Mouse (Mus musculus) neural tube, embryonic 13.5 days (tissue): Measurements from ENCODE around the gene Hcar1. TPM values are rescaled to one million over a fixed set of nuclear protein-coding genes. Genes with fewer than 3 reads are reported as not detected.

Source experiments
- ATAC-seq: fragments of 200-750 bp; cut with Nextera tagmentation; 2 replicates; pipeline ENCODE4 v1.8.0; 2017; ENCODE audit warnings: low read depth, mild to moderate bottlenecking, moderate TSS enrichment, moderate library complexity
- H3K27ac ChIP-seq: fragments of 300-500 bp; sonication (generic); replicated peaks from 2 replicates; pipeline ENCODE4 v1.5.1; 2015; ENCODE audit warnings: moderate library complexity, mild to moderate bottlenecking, inconsistent platforms
- H3K27me3 ChIP-seq: fragments of 300-500 bp; sonication (generic); 2 replicates; pipeline ENCODE4 v1.6.1; 2015; ENCODE audit warnings: mild to moderate bottlenecking, inconsistent platforms
- H3K36me3 ChIP-seq: fragments of 300-500 bp; sonication (generic); 2 replicates; pipeline ENCODE4 v1.6.1; 2015; ENCODE audit warnings: mild to moderate bottlenecking, inconsistent platforms
- H3K4me1 ChIP-seq: fragments of 300-500 bp; sonication (generic); replicated peaks from 2 replicates; pipeline ENCODE4 v1.6.1; 2015; ENCODE audit warnings: inconsistent platforms
- H3K4me2 ChIP-seq: fragments of 300-500 bp; sonication (generic); 2 replicates; pipeline ENCODE4 v1.6.1; 2015; ENCODE audit warnings: inconsistent platforms, mild to moderate bottlenecking, moderate library complexity
- H3K4me3 ChIP-seq: fragments of 300-500 bp; sonication (generic); 2 replicates; pipeline ENCODE4 v1.5.1; 2015; ENCODE audit warnings: mild to moderate bottlenecking, inconsistent platforms
- H3K9ac ChIP-seq: fragments of 300-500 bp; sonication (generic); 2 replicates; pipeline ENCODE4 v1.6.1; 2015; ENCODE audit warnings: moderate library complexity, mild to moderate bottlenecking, inconsistent platforms
- H3K9me3 ChIP-seq: fragments of 300-500 bp; sonication (generic); 2 replicates; pipeline ENCODE4 v1.6.1; 2016; ENCODE audit warnings: inconsistent platforms
- WGBS: fragments of 180-500 bp; shearing (Covaris S2); methylation state at CpG from one replicate; pipeline ENCODE4 v1.1.7; 2015; 5-methylcytosine and 5-hydroxymethylcytosine counted together
- polyA plus RNA-seq: library from polyadenylated mRNA; unstranded; fragments of >200 nt; fragmentation: Nextera tagmentation; extraction: Ambion mirVana; gene quantifications from 2 replicates; pipeline ENCODE4 v1.2.1, GENCODE M21; 2015

Gene Hcar1
- polyA plus RNA-seq, 1 experiment from 2014 or later: 0.42 TPM

DNA sequence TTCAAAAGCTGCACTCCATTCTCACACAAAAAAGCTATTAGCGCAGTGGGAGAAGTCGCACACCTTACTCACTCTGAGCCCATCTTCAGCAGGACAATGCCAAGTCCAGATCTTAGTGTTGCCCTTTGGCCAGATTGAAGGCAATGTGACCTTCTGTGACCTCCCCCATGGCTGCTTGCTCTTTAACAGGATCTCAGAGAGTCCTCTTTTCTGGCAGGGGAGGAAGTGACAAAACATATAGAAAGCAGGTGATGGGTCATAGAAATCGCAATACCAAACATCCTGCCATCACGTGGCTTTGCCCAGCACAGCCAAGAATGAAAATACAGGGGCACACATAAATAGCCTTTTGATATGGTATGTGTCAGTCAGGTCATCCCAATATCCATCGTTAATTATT, 11.2 kb upstream of the Hcar1 start:
- H3K27ac ChIP-seq: no peak overlapping the region
- H3K4me1 ChIP-seq: no peaks in the 10 kb centered on the region
- no peaks in the 10 kb centered on the region for H3K9me3 ChIP-seq
- no peaks in the 10 kb centered on the region for H3K36me3 ChIP-seq
- ATAC-seq: no peak
- H3K4me2 ChIP-seq: no peak overlapping the region
- H3K4me3 ChIP-seq: no peak overlapping the region
- WGBS: 79% methylated on average over 5 of the region's 5 CpGs
- H3K27me3 ChIP-seq: no peaks in the 10 kb centered on the region
- H3K9ac ChIP-seq: no peak overlapping the region

- Histone ChIP-seq H3K4me3 (no peak overlapping the region), H3K27me3 (no peaks in the 10 kb centered on the region), H3K9me3 (no peaks in the 10 kb centered on the region), H3K4me1 (no peaks in the 10 kb centered on the region), H3K9ac (no peak overlapping the region), H3K36me3 (no peaks in the 10 kb centered on the region), H3K4me2 (no peak overlapping the region), H3K27ac (no peak overlapping the region)
- 74% methylated on average over 2 of the region's 2 CpGs for WGBS
- no peak for ATAC-seq
Measured at GRCm38 (mm10) chr5:123890312-123890711, 10.5 kb upstream of the Hcar1 start.

GRCm38 (mm10) chr5:123886365-123886764, 6.5 kb upstream of the Hcar1 start:
- no peaks in the 10 kb centered on the region for H3K36me3 ChIP-seq
- H3K27me3 ChIP-seq: no peaks in the 10 kb centered on the region
- no peaks in the 10 kb centered on the region for H3K4me1 ChIP-seq
- WGBS: 88% methylated on average over 3 of the region's 3 CpGs
- no peak overlapping the region for H3K4me2 ChIP-seq
- H3K4me3 ChIP-seq: no peak overlapping the region
- H3K27ac ChIP-seq: no peak overlapping the region
- H3K9ac ChIP-seq: no peak overlapping the region
- no peak for ATAC-seq
- H3K9me3 ChIP-seq: no peaks in the 10 kb centered on the region

- Histone ChIP-seq H3K9ac (no peak overlapping the region), H3K4me2 (no peak overlapping the region), H3K27ac (no peak overlapping the region), H3K4me3 (no peak overlapping the region), H3K9me3 (no peaks in the 10 kb centered on the region), H3K27me3 (no peaks in the 10 kb centered on the region), H3K36me3 (no peaks in the 10 kb centered on the region), H3K4me1 (no peaks in the 10 kb centered on the region)
- no peak for ATAC-seq
- WGBS: 80% methylated on average over 10 of the region's 10 CpGs
Measured at GRCm38 (mm10) chr5:123884332-123884731, 4.5 kb upstream of the Hcar1 start.

- Histone ChIP-seq H3K27ac (no peak overlapping the region), H3K27me3 (no peaks in the 10 kb centered on the region), H3K4me2 (no peak overlapping the region), H3K4me1 (no peaks in the 10 kb centered on the region), H3K9me3 (no peaks in the 10 kb centered on the region), H3K4me3 (no peak overlapping the region), H3K9ac (no peak overlapping the region), H3K36me3 (no peaks in the 10 kb centered on the region)
- WGBS: 82% methylated on average over 7 of the region's 7 CpGs
- no peak for ATAC-seq
Measured at GRCm38 (mm10) chr5:123883891-123884290, 4.1 kb upstream of the Hcar1 start.

GRCm38 (mm10) chr5:123880778-123881177, 958 bp upstream of the Hcar1 start:
- Histone ChIP-seq H3K4me1 (no peaks in the 10 kb centered on the region), H3K36me3 (no peaks in the 10 kb centered on the region), H3K9ac (no peak overlapping the region), H3K9me3 (no peaks in the 10 kb centered on the region), H3K27me3 (no peaks in the 10 kb centered on the region), H3K27ac (no peak overlapping the region), H3K4me2 (no peak overlapping the region), H3K4me3 (no peak overlapping the region)
- WGBS: 82% methylated on average over 14 of the region's 14 CpGs
- ATAC-seq: no peak

- Histone ChIP-seq H3K9ac (no peak overlapping the region), H3K4me2 (no peak overlapping the region), H3K27me3 (no peaks in the 10 kb centered on the region), H3K27ac (no peak overlapping the region), H3K36me3 (no peaks in the 10 kb centered on the region), H3K9me3 (no peaks in the 10 kb centered on the region), H3K4me1 (no peaks in the 10 kb centered on the region), H3K4me3 (no peak overlapping the region)
- WGBS: 65% methylated on average over 14 of the region's 14 CpGs
- no peak for ATAC-seq
Measured at GRCm38 (mm10) chr5:123878056-123878455, 1.8 kb downstream of the Hcar1 start.

GRCm38 (mm10) chr5:123874177-123874576, 5.6 kb downstream of the Hcar1 start:
- Histone ChIP-seq H3K27ac (no peak overlapping the region), H3K27me3 (no peaks in the 10 kb centered on the region), H3K9me3 (no peaks in the 10 kb centered on the region), H3K4me1 (no peaks in the 10 kb centered on the region), H3K9ac (no peak overlapping the region), H3K36me3 (no peaks in the 10 kb centered on the region), H3K4me3 (no peak overlapping the region), H3K4me2 (no peak overlapping the region)
- WGBS: 89% methylated on average over 5 of the region's 5 CpGs
- ATAC-seq: no peak

DNA sequence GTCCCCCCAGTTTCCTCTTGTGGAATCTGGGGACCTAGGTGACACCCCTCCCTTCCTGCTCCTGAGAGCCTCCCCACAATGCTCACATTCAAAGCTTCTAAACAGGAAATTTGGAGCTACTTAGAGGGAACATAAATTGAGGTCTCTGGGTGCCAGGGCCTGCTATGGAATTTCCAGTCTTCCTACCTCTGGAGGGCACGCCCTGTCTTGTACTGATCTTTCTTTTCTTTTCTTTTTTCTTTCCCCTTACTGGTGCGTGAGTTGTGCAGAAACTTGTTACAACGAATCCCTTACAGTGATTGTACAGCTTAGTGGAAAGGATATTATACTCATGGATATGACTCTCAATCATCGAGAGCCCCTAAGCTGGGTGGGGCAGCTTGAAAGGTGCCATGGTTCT, 10.2 kb downstream of the Hcar1 start:
- Histone ChIP-seq H3K27ac (no peak overlapping the region), H3K9ac (no peak overlapping the region), H3K4me3 (no peak overlapping the region), H3K4me1 (no peaks in the 10 kb centered on the region), H3K9me3 (no peaks in the 10 kb centered on the region), H3K4me2 (no peak overlapping the region), H3K36me3 (no peaks in the 10 kb centered on the region), H3K27me3 (no peaks in the 10 kb centered on the region)
- no peak for ATAC-seq
- whole genome bisulfite sequencing: 91% methylated on average over 4 of the region's 4 CpGs

- no peaks in the 10 kb centered on the region for H3K4me1 ChIP-seq
- no peaks in the 10 kb centered on the region for H3K36me3 ChIP-seq
- ATAC-seq: no peak
- no peak overlapping the region for H3K4me3 ChIP-seq
- H3K27me3 ChIP-seq: no peaks in the 10 kb centered on the region
- H3K9me3 ChIP-seq: no peaks in the 10 kb centered on the region
- no peak overlapping the region for H3K4me2 ChIP-seq
- H3K9ac ChIP-seq: no peak overlapping the region
- 97% methylated on average over 4 of the region's 4 CpGs for WGBS
- H3K27ac ChIP-seq: no peak overlapping the region
Measured at GRCm38 (mm10) chr5:123866457-123866856, 13.4 kb downstream of the Hcar1 start.

- H3K27ac ChIP-seq: no peak within 1 kb of the TSS
- H3K9ac ChIP-seq: no peak within 1 kb of the TSS
- H3K27me3 ChIP-seq: no peaks in the 10 kb centered on the region
- no peaks in the 10 kb centered on the region for H3K9me3 ChIP-seq
- H3K4me3 ChIP-seq: no peak within 1 kb of the TSS
- WGBS: 79% methylated on average over 12 of the region's 12 CpGs
- H3K4me1 ChIP-seq: no peaks in the 10 kb centered on the region
- no peak for ATAC-seq
- no peak within 1 kb of the TSS for H3K4me2 ChIP-seq
- no peaks in the 10 kb centered on the region for H3K36me3 ChIP-seq
Measured at GRCm38 (mm10) chr5:123865365-123865764, 14.5 kb downstream of the Hcar1 start, which contains the start of gene Hcar2. TSS of gene Hcar2 (minus strand) at chr5:123865499.

- no peak for ATAC-seq
- H3K4me2 ChIP-seq: no peak overlapping the region
- H3K36me3 ChIP-seq: no peaks in the 10 kb centered on the region
- 92% methylated on average over 14 of the region's 14 CpGs for WGBS
- no peak overlapping the region for H3K9ac ChIP-seq
- H3K4me3 ChIP-seq: no peak overlapping the region
- no peaks in the 10 kb centered on the region for H3K9me3 ChIP-seq
- H3K27ac ChIP-seq: no peak overlapping the region
- no peaks in the 10 kb centered on the region for H3K27me3 ChIP-seq
- no peaks in the 10 kb centered on the region for H3K4me1 ChIP-seq
Measured at GRCm38 (mm10) chr5:123863934-123864333, 15.9 kb downstream of the Hcar1 start.

DNA sequence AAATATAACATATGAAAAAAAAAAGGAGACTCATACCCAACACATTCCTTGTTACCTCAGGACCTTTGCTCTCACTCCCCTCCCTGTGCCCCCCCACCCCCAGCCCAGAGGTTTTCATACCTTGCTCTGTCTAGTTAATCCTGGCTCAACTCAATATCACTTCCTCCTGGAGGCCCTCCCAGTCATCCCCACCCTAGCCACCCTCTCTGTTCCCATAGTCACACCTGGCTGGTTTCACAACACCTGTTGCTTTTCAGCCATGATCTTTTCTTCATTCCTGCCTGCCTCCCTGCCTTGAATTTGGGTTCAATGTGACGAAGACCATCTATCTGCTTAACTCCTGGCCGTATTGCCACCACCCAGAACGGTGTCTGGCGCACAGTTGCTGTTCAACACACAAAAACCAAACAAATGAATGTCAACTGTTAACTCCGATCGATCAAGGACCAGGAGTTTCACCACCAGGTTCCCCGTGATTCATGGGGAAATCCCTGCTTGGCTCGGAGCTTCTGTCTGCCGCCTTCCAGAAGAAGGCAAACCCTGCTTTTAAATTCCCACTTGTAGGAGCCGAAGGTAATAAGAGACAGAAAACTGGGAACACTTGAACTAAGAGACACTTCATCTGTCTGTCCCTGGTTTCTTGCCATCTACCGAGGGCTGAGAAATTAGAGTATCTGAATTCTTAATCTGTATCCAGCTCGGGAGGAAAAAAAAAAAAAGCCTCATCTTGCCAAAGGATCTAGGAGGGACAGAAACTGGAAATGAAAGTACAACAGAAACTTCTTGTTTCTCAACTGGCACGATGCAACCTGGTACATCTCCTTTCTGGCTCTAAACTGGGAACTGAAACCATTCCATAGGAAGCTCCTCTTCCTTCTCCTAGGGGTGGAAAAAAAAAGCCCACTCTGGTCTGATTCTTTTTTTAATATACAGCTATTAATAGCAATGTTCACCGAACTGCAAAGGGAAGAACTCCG, 17.2 kb downstream of the Hcar1 start:
- Histone ChIP-seq H3K36me3 (no peaks in the 10 kb centered on the region), H3K9me3 (no peaks in the 10 kb centered on the region), H3K27ac (no peak overlapping the region), H3K4me3 (no peak overlapping the region), H3K4me1 (no peaks in the 10 kb centered on the region), H3K4me2 (no peak overlapping the region), H3K9ac (no peak overlapping the region), H3K27me3 (no peaks in the 10 kb centered on the region)
- ATAC-seq: no peak
- 88% methylated on average over 15 of the region's 15 CpGs for WGBS
